Mouse (Mus musculus): Measurements from ENCODE around the gene Mki67. TPM values are rescaled to one million over a fixed set of nuclear protein-coding genes. Genes with fewer than 3 reads are reported as not detected.

The Mki67 gene
- total RNA-seq (2014; fragmentation: Nextera tagmentation) (719 and 924 TPM in 2 replicates), total RNA-seq (2017) (209 and 272 TPM in 2 replicates), polyA plus RNA-seq (2012) (18.9 and 22.4 TPM in 2 replicates)

GRCm38 (mm10) chr7:135715642-135716444, at the start of gene Mki67:
Gene Mki67, minus strand, starts transcription at chr7:135716361.
- 0 out of 2 replicates have a peak, but pooled peaks cover 2% of the 10 kb centered on the region for H3K27me3 ChIP-seq (ENCODE audit: insufficient read depth, low read length)
- peaks cover 20% of the 10 kb centered on the region for H3K36me3 ChIP-seq (replicated peaks)
- peak; percentile 19 for DNase-seq (ENCODE audit: low spot score)
- H3K9me3 ChIP-seq (replicated peaks): no peaks in the 10 kb centered on the region
- H3K4me1 ChIP-seq (ENCODE audit: insufficient read depth, low read depth, low read length): peaks cover 37% of the 10 kb centered on the region
- no peak for TF ChIP-seq TAL1 (conservative IDR thresholded peaks at IDR 0.05; ENCODE audit: low read depth, low read length)
- no peak for TF ChIP-seq GATA1 (IDR thresholded peaks at IDR 0.05; ENCODE audit: borderline replicate concordance, low read length)
- no peak for TF ChIP-seq GATA2 (IDR thresholded peaks at IDR 0.05; ENCODE audit: borderline replicate concordance, low read depth, low read length)
- no peak for TF ChIP-seq CTCF (IDR thresholded peaks at IDR 0.05; ENCODE audit: low read depth, low read length)
- no peak for TF ChIP-seq POLR2AphosphoS5 (IDR thresholded peaks at IDR 0.05; ENCODE audit: insufficient replicate concordance, low read depth, low read length)
- ATAC-seq (ENCODE audit: extremely low read depth, insufficient number of reproducible peaks, low FRiP score, poor library complexity, severe bottlenecking): no peak
- peak within 1 kb of the TSS; percentile 98 for H3K4me3 ChIP-seq (ENCODE audit: low read depth, low read length)

- Histone ChIP-seq H3K4me1 (ENCODE audit: insufficient read depth, low read depth, low read length) (no peaks in the 10 kb centered on the region), H3K4me3 (ENCODE audit: low read depth, low read length) (no peak overlapping the region), H3K27me3 (ENCODE audit: insufficient read depth, low read length) (no peaks in the 10 kb centered on the region; the same call in 1 of the 2 replicates), H3K9me3 (replicated peaks) (no peaks in the 10 kb centered on the region), H3K36me3 (replicated peaks) (no peaks in the 10 kb centered on the region)
- TF ChIP-seq GATA2 (IDR thresholded peaks at IDR 0.05; ENCODE audit: borderline replicate concordance, low read depth, low read length) (no peak), POLR2AphosphoS5 (IDR thresholded peaks at IDR 0.05; ENCODE audit: insufficient replicate concordance, low read depth, low read length) (no peak), GATA1 (IDR thresholded peaks at IDR 0.05; ENCODE audit: borderline replicate concordance, low read length) (no peak), TAL1 (conservative IDR thresholded peaks at IDR 0.05; ENCODE audit: low read depth, low read length) (no peak), CTCF (IDR thresholded peaks at IDR 0.05; ENCODE audit: low read depth, low read length) (no peak)
- ATAC-seq (ENCODE audit: extremely low read depth, insufficient number of reproducible peaks, low FRiP score, poor library complexity, severe bottlenecking) (no peak), DNase-seq (ENCODE audit: low spot score) (no peak)
Measured at GRCm38 (mm10) chr7:135763311-135763710, 47.1 kb upstream of the Mki67 start.

GRCm38 (mm10) chr7:135758754-135759510, 42.8 kb upstream of the Mki67 start:
- no peak overlapping the region for H3K4me3 ChIP-seq (ENCODE audit: low read depth, low read length)
- H3K27me3 ChIP-seq (ENCODE audit: insufficient read depth, low read length): no peaks in the 10 kb centered on the region; the same call in 1 of the 2 replicates
- H3K9me3 ChIP-seq (replicated peaks): no peaks in the 10 kb centered on the region
- no peak for ATAC-seq (ENCODE audit: extremely low read depth, insufficient number of reproducible peaks, low FRiP score, poor library complexity, severe bottlenecking)
- no peak for DNase-seq (ENCODE audit: low spot score)
- TF ChIP-seq GATA2 (IDR thresholded peaks at IDR 0.05; ENCODE audit: borderline replicate concordance, low read depth, low read length): no peak
- no peak for TF ChIP-seq GATA1 (IDR thresholded peaks at IDR 0.05; ENCODE audit: borderline replicate concordance, low read length)
- no peaks in the 10 kb centered on the region for H3K36me3 ChIP-seq (replicated peaks)
- no peaks in the 10 kb centered on the region for H3K4me1 ChIP-seq (ENCODE audit: insufficient read depth, low read depth, low read length)

- Histone ChIP-seq H3K9me3 (replicated peaks) (no peaks in the 10 kb centered on the region), H3K4me1 (ENCODE audit: insufficient read depth, low read depth, low read length) (no peaks in the 10 kb centered on the region), H3K4me3 (ENCODE audit: low read depth, low read length) (no peak overlapping the region), H3K36me3 (replicated peaks) (no peaks in the 10 kb centered on the region), H3K27me3 (ENCODE audit: insufficient read depth, low read length) (no peaks in the 10 kb centered on the region; the same call in none of the 2 replicates)
- DNase-seq (ENCODE audit: low spot score) (no peak), ATAC-seq (ENCODE audit: extremely low read depth, insufficient number of reproducible peaks, low FRiP score, poor library complexity, severe bottlenecking) (no peak)
- TF ChIP-seq GATA1 (IDR thresholded peaks at IDR 0.05; ENCODE audit: borderline replicate concordance, low read length) (no peak), GATA2 (IDR thresholded peaks at IDR 0.05; ENCODE audit: borderline replicate concordance, low read depth, low read length) (no peak), CTCF (IDR thresholded peaks at IDR 0.05; ENCODE audit: low read depth, low read length) (no peak), TAL1 (conservative IDR thresholded peaks at IDR 0.05; ENCODE audit: low read depth, low read length) (no peak), POLR2AphosphoS5 (IDR thresholded peaks at IDR 0.05; ENCODE audit: insufficient replicate concordance, low read depth, low read length) (no peak)
Measured at GRCm38 (mm10) chr7:135758171-135758570, 42.0 kb upstream of the Mki67 start.

GRCm38 (mm10) chr7:135756984-135757586, 40.9 kb upstream of the Mki67 start:
- DNase-seq (ENCODE audit: low spot score): no peak
- no peaks in the 10 kb centered on the region; the same call in none of the 2 replicates for H3K27me3 ChIP-seq (ENCODE audit: insufficient read depth, low read length)

More at GRCm38 (mm10) chr7:135756984-135757586, 40.9 kb upstream of the Mki67 start:
- ATAC-seq (ENCODE audit: extremely low read depth, insufficient number of reproducible peaks, low FRiP score, poor library complexity, severe bottlenecking): no peak
- H3K4me1 ChIP-seq (ENCODE audit: insufficient read depth, low read depth, low read length): no peaks in the 10 kb centered on the region
- TF ChIP-seq GATA2 (IDR thresholded peaks at IDR 0.05; ENCODE audit: borderline replicate concordance, low read depth, low read length) (no peak), TAL1 (conservative IDR thresholded peaks at IDR 0.05; ENCODE audit: low read depth, low read length) (no peak), CTCF (IDR thresholded peaks at IDR 0.05; ENCODE audit: low read depth, low read length) (no peak), POLR2AphosphoS5 (IDR thresholded peaks at IDR 0.05; ENCODE audit: insufficient replicate concordance, low read depth, low read length) (no peak), GATA1 (IDR thresholded peaks at IDR 0.05; ENCODE audit: borderline replicate concordance, low read length) (no peak)
- no peak overlapping the region for H3K4me3 ChIP-seq (ENCODE audit: low read depth, low read length)
- no peaks in the 10 kb centered on the region for H3K9me3 ChIP-seq (replicated peaks)
- no peaks in the 10 kb centered on the region for H3K36me3 ChIP-seq (replicated peaks)

Data from G1E (cell line).